Mouse (Mus musculus): Measurements from ENCODE around the gene Usp21.

Gene Usp21

DNA sequence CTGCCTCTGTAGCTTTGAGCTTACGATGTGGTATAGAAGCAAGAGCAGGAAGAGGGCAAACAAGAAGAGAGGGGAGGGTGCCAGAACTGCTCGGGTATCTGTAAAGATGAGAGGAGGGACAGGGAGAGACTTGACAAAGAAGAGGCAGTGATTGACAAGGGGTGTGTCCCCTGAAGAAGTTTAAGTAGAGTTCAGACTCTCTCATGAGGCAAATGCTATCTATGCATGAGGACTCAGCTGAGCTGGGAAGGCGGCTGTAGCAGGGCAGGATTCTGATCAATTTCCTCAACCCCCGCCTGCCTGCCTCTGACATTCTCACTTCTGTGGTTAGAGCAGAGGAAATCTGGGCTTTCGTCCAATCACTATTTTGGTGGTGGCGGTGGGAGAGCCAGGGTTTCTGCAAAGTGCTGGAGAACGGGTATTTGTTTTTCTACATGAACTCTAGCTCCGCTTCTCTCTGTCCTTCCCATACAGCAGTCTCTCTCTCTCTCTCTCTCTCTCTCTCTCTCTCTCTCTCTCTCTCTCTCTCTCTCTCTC lies 25.1 kb downstream of the Usp21 start:
- ChIA-PET POLR2A (interaction anchor here (0.6 to 2.3 kb wide), 16 partner anchors 9 to 685 kb away, joined by 3 to 10 read pairs (median 4); partner anchors contain the start of gene Ppox (in 1 of the 4)), CTCF (interaction anchor here (0.5 to 3.1 kb wide), 18 partner anchors 9 to 1502 kb away, joined by 3 to 20 read pairs (median 4); partner anchors contain the start of genes Apoa2 (in 1 of the 4), Itln1 (in 1 of the 4), Ndufs2 (in 1 of the 4) and Ppox (in 1 of the 4))

DNA sequence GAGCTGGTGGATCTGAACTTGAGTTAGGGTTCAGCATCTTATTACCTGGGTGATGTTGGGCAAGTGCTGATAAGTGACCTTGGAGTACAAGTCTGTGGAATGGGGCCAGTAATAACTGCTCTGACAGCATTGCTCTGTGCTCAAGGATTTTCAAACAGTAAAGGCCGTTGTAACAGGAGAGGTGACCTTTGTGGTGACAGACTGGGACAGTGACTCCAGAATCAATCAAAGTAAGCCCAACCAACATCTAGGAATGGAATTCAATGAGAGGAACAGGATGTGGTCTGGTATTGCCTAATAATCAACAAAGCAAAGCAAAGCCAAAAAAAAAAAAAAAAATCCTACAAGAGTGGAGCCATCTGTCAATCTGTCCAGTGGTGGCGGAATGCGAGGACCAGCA lies 27.5 kb downstream of the Usp21 start:
- POLR2A ChIA-PET, result interaction anchor here in 2 of 4 experiments (1.0 to 1.4 kb wide), 4 partner anchors 10 to 25 kb away, joined by 3 to 5 read pairs (median 3); partner anchors contain the start of gene B4galt3 (in 1 of the 2)
- CTCF ChIA-PET, result no interaction called here

DNA sequence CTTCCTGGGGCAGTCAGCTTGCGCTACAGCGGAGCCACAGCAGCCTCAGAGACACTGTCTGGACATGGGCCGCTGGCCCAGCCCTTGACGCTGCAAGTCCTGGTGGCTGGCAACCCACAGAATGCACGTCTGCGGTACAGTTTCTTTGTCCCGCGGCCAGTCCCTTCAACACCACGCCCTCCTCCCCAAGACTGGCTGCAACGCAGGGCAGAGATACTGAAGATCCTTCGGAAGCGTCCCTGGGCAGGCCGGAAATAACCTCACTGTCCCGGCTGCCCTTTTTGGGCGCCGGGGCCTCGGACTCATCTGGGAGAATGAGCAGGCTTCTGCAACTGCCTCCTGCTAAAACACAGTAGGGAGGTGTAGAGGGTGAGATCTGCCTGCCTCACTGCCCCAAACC lies 28.9 kb downstream of the Usp21 start:
- CTCF ChIA-PET, result interaction anchor here in 3 of 4 experiments (0.6 to 1.2 kb wide), 6 partner anchors 12 to 357 kb away, joined by 3 to 4 read pairs (median 3); no protein-coding TSS in a partner anchor
- POLR2A ChIA-PET, result interaction anchor here in 2 of 4 experiments (1.0 to 2.6 kb wide), 3 partner anchors 11 to 152 kb away, joined by 4 to 8 read pairs (median 4); partner anchors contain the start of gene B4galt3 (in 2 of the 2)

DNA sequence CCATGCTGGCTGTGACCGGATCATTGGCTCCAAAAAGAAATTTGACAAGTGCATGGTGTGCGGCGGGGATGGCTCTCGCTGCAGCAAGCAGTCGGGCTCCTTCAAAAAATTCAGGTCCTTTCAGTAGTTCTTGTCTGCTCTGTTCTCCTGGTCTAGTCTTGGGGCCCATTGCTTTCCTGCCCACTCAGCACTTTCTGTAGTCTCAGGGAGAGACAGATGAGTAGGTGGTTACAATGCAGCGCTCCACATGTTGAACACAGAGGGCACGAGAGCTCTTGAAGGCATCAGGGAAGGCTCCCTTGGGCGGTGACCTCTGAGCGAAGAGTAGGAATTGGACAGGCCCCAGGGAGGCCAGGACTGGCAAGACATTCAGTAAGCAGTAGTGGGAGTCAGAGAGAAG lies 30.0 kb downstream of the Usp21 start:
- ChIA-PET POLR2A (interaction anchor here in 3 of 4 experiments (0.6 to 2.6 kb wide), 10 partner anchors 9 to 1244 kb away, joined by 3 to 14 read pairs (median 4); partner anchors contain the start of genes B4galt3 (in 2 of the 3), Ppox (in 2 of the 3) and Cfap126 (in 1 of the 3)), CTCF (interaction anchor here (0.5 to 1.8 kb wide), 13 partner anchors 10 to 356 kb away, joined by 3 to 8 read pairs (median 4); partner anchors contain the start of gene Ppox (in 1 of the 4))

DNA sequence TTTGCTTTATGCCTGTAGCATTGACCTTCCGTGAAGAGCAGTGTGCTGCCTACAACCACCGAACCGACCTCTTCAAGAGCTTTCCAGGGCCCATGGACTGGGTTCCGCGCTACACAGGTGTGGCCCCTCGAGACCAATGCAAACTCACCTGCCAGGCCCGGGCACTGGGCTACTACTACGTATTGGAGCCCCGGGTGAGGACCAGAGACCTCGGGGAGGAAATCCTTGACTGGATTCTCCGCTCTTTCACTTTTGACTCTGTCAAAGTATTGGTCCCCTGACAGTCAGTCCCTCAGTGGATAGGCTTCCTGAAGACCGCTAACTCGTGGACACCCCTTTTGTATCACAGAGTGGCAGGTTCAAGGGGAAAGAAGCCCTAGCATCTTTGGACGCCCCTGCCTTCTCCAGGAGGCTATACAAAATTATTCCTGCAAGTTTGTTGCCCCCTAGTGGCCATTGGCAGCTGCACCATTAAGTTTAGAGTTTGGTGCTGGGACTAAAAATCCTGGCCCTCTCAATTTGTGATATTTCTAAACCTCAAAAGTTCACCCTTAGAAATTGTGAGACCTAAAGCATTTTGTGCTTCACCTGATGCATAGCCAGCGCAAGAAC lies 30.7 kb downstream of the Usp21 start:
- CTCF ChIA-PET, result interaction anchor here (0.5 to 1.8 kb wide), 12 partner anchors 11 to 356 kb away, joined by 3 to 8 read pairs (median 4); partner anchors contain the start of gene Ppox (in 1 of the 4)

DNA sequence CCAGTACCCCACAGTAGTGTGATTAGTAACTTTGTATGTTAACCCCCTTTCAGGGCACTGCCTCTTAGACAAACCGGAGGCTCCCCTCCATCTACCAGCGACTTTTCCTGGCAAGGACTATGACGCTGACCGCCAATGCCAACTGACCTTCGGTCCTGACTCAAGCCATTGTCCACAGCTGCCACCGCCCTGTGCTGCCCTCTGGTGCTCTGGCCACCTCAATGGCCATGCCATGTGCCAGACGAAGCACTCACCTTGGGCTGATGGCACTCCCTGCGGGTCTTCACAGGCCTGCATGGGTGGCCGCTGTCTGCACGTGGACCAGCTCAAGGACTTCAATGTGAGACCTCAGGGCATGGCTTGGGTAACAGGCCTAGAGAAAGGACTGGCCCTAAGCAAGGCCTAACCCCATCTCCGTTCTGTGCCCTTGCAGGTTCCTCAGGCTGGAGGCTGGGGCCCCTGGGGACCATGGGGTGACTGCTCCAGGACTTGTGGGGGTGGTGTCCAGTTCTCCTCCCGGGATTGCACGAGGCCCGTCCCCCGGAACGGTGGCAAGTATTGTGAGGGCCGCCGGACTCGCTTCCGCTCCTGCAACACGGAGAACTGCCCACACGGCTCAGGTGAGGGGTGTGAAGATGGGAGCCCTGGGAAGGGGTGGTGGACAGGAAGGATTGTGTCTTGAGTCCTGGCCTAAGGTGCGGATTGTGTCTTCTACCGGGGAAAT lies 31.5 kb downstream of the Usp21 start:
- CTCF ChIA-PET, result no interaction called here
- POLR2A ChIA-PET, result interaction anchor here in 2 of 4 experiments (1.3 to 2.6 kb wide), 4 partner anchors 9 to 13 kb away, joined by 3 to 14 read pairs (median 4); partner anchors contain the start of gene B4galt3 (in 1 of the 2)

More for the DNA sequence above, 30.7 kb downstream of the Usp21 start:
- POLR2A ChIA-PET, result interaction anchor here in 3 of 4 experiments (0.7 to 2.6 kb wide), 10 partner anchors 10 to 146 kb away, joined by 3 to 14 read pairs (median 4); partner anchors contain the start of genes B4galt3 (in 2 of the 3), Ppox (in 2 of the 3) and Cfap126 (in 1 of the 3)

DNA sequence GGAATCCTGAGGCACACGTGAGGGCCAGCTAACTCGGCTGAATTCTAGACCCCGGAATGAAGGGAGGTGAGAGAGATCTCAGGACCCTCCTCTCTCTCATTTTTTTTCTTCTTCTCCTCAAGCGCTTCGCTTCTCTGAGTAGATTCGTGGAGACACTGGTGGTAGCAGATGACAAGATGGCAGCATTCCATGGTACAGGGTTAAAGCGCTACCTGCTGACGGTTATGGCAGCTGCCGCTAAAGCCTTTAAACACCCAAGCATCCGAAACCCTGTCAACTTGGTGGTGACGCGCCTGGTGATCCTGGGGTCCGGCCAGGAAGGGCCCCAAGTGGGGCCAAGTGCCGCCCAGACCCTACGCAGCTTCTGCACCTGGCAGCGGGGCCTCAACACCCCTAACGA lies 35.4 kb downstream of the Usp21 start:
- POLR2A ChIA-PET, result interaction anchor here in 3 of 4 experiments (0.6 to 2.8 kb wide), 27 partner anchors 10 to 275 kb away, joined by 3 to 12 read pairs (median 4); partner anchors contain the start of genes B4galt3 (in 2 of the 3), Cfap126 (in 2 of the 3), Pcp4l1 (in 1 of the 3) and Ppox (in 1 of the 3)
- CTCF ChIA-PET, result interaction anchor here in 3 of 4 experiments (0.6 to 2.6 kb wide), 12 partner anchors 10 to 764 kb away, joined by 3 to 12 read pairs (median 6); partner anchors contain the start of genes Tomm40l (in 2 of the 3) and Ppox (in 1 of the 3)

DNA sequence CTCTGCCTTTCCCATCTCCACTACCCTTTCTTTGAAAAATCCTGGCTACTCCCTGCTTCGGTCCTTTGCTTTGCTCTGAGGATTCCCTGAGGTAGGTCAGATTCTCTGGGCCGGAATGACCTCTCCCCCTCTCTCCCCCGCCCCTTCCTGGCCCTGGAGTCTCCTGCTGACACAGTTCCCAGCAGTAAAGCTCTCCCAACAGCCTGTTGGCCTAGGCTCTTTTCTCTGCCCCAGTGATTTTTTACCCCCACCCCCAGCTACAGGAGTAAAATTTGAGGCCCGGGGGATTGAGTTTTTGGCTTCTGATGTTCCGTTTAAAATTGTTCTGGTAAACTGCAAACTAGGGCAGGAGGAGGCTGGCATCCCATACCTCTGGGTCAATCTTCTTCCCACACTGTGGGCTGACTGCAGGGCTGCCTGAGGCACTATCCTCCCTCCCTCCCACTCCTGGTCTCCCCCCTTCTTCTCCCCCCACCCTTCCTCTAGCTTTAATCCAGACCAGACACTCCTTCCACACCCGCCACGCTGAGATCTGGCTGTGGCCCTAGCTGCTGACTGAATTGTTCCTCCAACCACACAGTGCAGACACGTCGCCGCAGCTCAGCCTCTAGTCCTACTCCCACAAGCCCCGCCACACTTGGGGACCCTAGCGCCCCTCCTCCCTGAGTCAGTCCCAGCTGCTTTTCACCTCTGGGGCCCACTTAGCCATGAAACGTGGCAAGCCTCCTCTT lies 36.0 kb downstream of the Usp21 start:
- CTCF ChIA-PET, result interaction anchor here (0.5 to 2.6 kb wide), 20 partner anchors 9 to 764 kb away, joined by 3 to 12 read pairs (median 5); partner anchors contain the start of genes Tomm40l (in 2 of the 4) and Ppox (in 1 of the 4)
- POLR2A ChIA-PET, result interaction anchor here (0.5 to 3.4 kb wide), 43 partner anchors 9 to 343 kb away, joined by 3 to 21 read pairs (median 4); partner anchors contain the start of genes B4galt3 (in 3 of the 4), Cfap126 (in 2 of the 4), Dedd (in 1 of the 4) and Klhdc9 (in 1 of the 4)

DNA sequence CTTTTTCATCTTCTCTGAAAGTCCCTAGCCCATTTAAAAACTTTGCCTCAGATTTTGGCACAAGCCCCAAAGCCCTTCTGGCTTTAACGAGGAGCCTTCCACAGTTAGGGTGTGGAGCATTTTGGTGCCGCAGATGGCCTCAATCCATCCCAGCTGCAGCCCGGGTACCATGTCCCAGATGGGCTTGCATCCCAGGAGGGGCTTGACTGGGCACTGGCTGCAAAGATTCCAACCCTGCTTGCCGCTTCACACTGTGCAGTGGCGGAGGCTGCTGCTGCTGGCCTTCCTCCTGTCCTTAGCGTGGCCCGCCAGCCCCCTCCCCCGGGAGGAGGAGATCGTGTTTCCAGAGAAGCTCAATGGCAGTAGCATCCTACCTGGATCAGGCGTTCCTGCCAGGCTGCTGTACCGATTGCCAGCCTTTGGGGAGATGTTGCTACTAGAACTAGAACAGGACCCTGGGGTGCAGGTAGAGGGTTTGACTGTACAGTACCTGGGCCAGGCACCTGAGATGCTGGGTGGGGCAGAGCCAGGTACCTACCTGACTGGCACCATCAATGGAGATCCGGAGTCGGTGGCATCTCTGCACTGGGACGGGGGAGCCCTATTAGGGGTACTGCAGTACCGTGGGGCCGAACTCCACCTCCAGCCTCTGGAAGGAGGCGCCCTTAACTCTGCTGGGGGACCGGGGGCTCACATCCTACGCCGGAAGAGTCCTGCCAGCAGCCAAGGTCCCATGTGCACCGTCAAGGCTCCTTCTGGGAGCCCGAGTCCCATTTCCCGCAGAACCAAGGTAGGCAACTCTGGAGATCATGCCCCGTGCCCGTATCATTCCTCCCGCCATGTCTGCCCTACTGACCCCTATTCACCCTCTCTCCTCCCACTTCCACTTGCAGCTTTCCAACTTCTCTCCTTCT lies 36.9 kb downstream of the Usp21 start, which contains the start of gene Ndufs2:
Gene Ndufs2, minus strand, starts transcription at position 709 of the 914 bp plus-strand sequence.
- POLR2A ChIA-PET, result interaction anchor here (0.5 to 3.4 kb wide), 39 partner anchors 9 to 342 kb away, joined by 3 to 21 read pairs (median 4); partner anchors contain the start of genes B4galt3 (in 3 of the 4), Cfap126 (in 1 of the 4), Dedd (in 1 of the 4) and Klhdc9 (in 1 of the 4)
- CTCF ChIA-PET, result interaction anchor here (0.6 to 2.6 kb wide), 17 partner anchors 9 to 139 kb away, joined by 3 to 12 read pairs (median 4); partner anchors contain the start of genes Ppox (in 1 of the 4) and Tomm40l (in 1 of the 4)

DNA sequence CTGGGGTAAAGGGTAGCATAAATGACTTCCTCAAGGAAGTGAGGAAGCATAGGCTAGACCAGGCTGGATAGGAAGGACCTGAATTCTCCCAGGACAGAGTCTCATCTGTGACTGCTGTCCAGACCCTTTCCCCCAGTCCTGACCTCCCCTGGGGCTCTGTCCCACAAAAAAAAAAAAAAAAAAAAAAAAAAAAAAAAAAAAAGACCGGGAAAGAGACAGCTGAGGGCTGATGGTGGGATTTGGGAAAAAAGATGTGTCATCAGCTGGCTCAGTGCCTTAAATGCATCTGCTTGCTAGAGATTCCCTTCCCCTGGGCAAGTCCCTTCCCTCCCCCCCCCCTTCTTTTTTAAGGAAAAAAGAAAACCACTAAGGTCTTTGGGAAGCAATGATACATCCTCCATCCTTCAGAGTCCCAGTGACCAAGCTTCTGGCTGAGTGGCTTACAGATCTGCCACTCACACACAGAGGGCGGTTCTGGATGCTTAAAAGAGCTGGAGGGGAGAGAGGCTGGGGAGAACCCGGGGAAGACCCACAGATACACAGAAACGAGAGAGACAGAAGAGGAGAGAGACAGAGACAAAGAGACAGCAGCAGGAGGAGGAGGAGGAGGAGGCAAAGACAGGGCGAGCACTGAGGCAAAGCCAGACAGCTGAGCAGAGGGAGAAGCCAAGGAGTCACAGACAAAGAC lies 37.7 kb downstream of the Usp21 start, which contains the start of gene Adamts4:
Gene Adamts4, plus strand, starts transcription at position 509 of the 688 bp plus-strand sequence.
- POLR2A ChIA-PET, result interaction anchor here (0.5 to 3.4 kb wide), 26 partner anchors 9 to 252 kb away, joined by 3 to 21 read pairs (median 4); partner anchors contain the start of genes B4galt3 (in 2 of the 4), Cfap126 (in 1 of the 4), Dedd (in 1 of the 4) and Pcp4l1 (in 1 of the 4)
- CTCF ChIA-PET, result interaction anchor here in 3 of 4 experiments (0.5 to 2.6 kb wide), 12 partner anchors 8 to 196 kb away, joined by 3 to 12 read pairs (median 4); partner anchors contain the start of genes Fcer1g (in 1 of the 3) and Tomm40l (in 1 of the 3)

DNA sequence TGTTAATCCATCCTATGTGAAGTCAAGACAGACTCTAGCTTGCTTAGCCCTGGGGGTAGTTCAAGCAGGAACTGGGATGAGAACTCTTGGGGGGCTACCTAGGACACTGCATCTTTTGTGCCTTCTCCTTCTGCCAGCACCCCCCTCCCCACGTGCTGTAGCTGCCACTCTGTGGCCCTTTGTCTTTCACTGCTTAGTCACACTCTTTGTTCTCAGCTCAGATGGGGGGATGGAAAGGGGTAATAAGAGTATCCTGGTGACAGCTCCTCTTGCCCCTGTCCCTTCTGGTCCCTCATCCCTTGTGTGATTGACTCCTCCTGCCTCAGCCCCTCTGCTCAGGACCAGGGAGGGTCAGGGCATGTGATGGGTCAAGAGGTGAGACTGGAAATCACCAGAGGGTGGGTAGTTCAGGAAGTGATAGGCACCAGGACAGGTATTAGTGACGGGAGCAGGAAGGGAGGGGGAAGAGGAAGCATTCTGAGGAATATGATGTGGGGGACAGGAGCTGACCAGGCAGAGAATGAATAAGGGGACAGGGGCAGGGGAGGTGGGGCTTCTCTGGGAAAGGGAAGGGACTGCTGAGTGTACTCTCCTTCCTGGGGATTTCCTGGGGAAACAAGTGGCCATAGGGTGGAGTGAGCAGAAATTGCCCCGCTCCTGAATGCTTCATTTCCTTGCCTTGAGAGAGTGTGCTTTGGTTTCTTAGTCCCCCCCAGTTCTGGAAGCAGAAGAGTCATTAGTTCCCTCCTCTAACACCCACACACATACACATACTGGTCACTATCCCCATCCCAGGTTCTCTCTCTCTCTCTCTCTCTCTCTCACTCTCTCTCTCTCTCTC lies 39.2 kb downstream of the Usp21 start:
- POLR2A ChIA-PET, result interaction anchor here in 3 of 4 experiments (0.5 to 3.4 kb wide), 13 partner anchors 9 to 160 kb away, joined by 3 to 21 read pairs (median 3); partner anchors contain the start of genes B4galt3 (in 2 of the 3) and Usp21 (in 1 of the 3)
- CTCF ChIA-PET, result interaction anchor here in 3 of 4 experiments (0.6 to 1.4 kb wide), 6 partner anchors 10 to 254 kb away, joined by 3 to 4 read pairs (median 3); partner anchors contain the start of gene Ppox (in 1 of the 3)

DNA sequence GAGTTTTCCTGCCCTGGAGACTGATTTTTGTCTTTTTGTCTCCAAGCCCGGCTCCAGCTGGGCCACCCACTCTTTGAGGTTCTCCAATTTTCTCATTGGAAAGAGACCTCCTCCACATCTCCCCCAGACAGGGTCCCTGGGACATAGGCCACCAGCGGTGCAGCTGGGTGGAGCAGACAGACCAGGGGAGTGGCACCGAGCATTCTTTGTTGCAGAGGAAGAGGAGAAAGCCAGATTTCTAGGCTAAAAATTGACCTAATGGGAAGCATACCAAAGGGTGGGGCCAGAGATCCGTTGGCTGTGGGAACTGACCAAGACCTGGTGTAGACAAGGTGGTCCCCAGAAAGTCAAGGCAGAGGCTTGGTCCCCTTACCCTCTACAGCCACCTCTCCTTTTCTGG lies 39.9 kb downstream of the Usp21 start:
- CTCF ChIA-PET, result interaction anchor here in 3 of 4 experiments (0.6 to 1.6 kb wide), 9 partner anchors 9 to 254 kb away, joined by 3 to 8 read pairs (median 3); partner anchors contain the start of genes Ppox (in 1 of the 3) and Tomm40l (in 1 of the 3)

DNA sequence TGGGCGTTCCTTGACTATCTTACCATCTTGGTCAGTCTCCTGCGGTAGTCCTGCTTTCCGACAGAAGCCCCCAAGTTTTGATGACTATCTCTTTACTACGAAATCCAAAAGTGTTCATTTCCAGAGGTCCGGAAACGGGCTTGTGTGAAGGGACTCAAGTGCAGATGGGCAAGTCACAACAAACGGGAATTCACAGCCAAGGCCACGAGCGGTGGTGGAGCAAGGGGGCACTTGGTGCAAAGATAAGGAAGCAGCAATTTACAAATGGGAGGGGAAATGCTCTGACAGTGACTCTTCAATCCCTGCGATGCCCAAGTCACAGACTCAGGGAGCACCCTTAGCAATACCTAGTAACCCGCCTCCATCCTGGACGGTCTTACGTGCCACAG lies 40.3 kb downstream of the Usp21 start:
- ChIA-PET POLR2A (interaction anchor here (0.6 to 3.1 kb wide), 14 partner anchors 9 to 136 kb away, joined by 3 to 14 read pairs (median 5); partner anchors contain the start of genes B4galt3 (in 2 of the 4), Ppox (in 2 of the 4) and Pcp4l1 (in 1 of the 4)), CTCF (interaction anchor here in 3 of 4 experiments (0.6 to 1.6 kb wide), 22 partner anchors 9 to 159 kb away, joined by 3 to 14 read pairs (median 3); partner anchors contain the start of genes B4galt3 (in 1 of the 3), Ppox (in 1 of the 3) and Tomm40l (in 1 of the 3))

More for the DNA sequence above, 39.9 kb downstream of the Usp21 start:
- POLR2A ChIA-PET, result interaction anchor here in 2 of 4 experiments (0.5 to 3.1 kb wide), 9 partner anchors 10 to 137 kb away, joined by 3 to 14 read pairs (median 3); partner anchors contain the start of genes B4galt3 (in 1 of the 2) and Usp21 (in 1 of the 2)

Measured in embryonic stem cell, embryonic (primary cell).